Mouse (Mus musculus): ENCODE data around the gene Igsf8. TPM values are rescaled to one million over a fixed set of nuclear protein-coding genes. Genes with fewer than 3 reads are reported as not detected.

Igsf8 gene
- polyA plus RNA-seq, 1 experiment from 2014 or later = 12.8 TPM

- 80% methylated on average over 19 of the region's 19 CpGs for WGBS (ENCODE audit: insufficient replicate concordance)
- DNase-seq (no peak), ATAC-seq (no peak)
- Histone ChIP-seq H3K27ac (ENCODE audit: low read depth) (0 out of 2 replicates have a peak within 1 kb of the TSS, but pooled peaks have one; percentile 6), H3K9me3 (ENCODE audit: low read length) (no peaks in the 10 kb centered on the region), H3K9ac (replicated peaks) (no peak within 1 kb of the TSS), H3K36me3 (replicated peaks; ENCODE audit: insufficient read depth, low read length) (no peaks in the 10 kb centered on the region), H3K4me3 (ENCODE audit: low read depth, low read length) (no peak within 1 kb of the TSS), H3K4me1 (ENCODE audit: insufficient read depth) (peaks cover 4% of the 10 kb centered on the region), H3K27me3 (ENCODE audit: insufficient read depth, low read length) (no peaks in the 10 kb centered on the region), H3K4me2 (ENCODE audit: low read depth, low read length) (no peak within 1 kb of the TSS)
- no peak for TF ChIP-seq CTCF (IDR thresholded peaks at IDR 0.05; ENCODE audit: low read depth)
- TF ChIP-seq EP300 (IDR thresholded peaks at IDR 0.05; ENCODE audit: low read depth) = no peak
Measured at GRCm38 (mm10) chr1:172219451-172220406, 41.7 kb upstream of the Igsf8 start, which contains the start of gene Casq1. Gene Casq1 (minus strand): TSS chr1:172219868.

GRCm38 (mm10) chr1:172220414-172220813, 41.0 kb upstream of the Igsf8 start:
- H3K36me3 ChIP-seq (replicated peaks; ENCODE audit: insufficient read depth, low read length) = no peaks in the 10 kb centered on the region
- no peaks in the 10 kb centered on the region for H3K27me3 ChIP-seq (ENCODE audit: insufficient read depth, low read length)
- ATAC-seq (no peak), DNase-seq (no peak)
- no peak overlapping the region for H3K9ac ChIP-seq (replicated peaks)
- H3K9me3 ChIP-seq (ENCODE audit: low read length) = no peaks in the 10 kb centered on the region
- TF ChIP-seq CTCF (IDR thresholded peaks at IDR 0.05; ENCODE audit: low read depth) = no peak
- TF ChIP-seq EP300 (IDR thresholded peaks at IDR 0.05; ENCODE audit: low read depth) = no peak
- H3K4me3 ChIP-seq (ENCODE audit: low read depth, low read length) = no peak overlapping the region
- no peak overlapping the region for H3K4me2 ChIP-seq (ENCODE audit: low read depth, low read length)
- WGBS (ENCODE audit: insufficient replicate concordance) = 58% methylated on average over 10 of the region's 10 CpGs
- H3K4me1 ChIP-seq (ENCODE audit: insufficient read depth) = peaks cover 4% of the 10 kb centered on the region
- 0 out of 2 replicates have a peak overlapping the region, but pooled peaks have one; percentile 6 for H3K27ac ChIP-seq (ENCODE audit: low read depth)

- H3K27ac ChIP-seq (ENCODE audit: low read depth) = no peak overlapping the region
- H3K4me3 ChIP-seq (ENCODE audit: low read depth, low read length) = no peak overlapping the region
- DNase-seq (no peak), ATAC-seq (no peak)
- no peak overlapping the region for H3K9ac ChIP-seq (replicated peaks)
- TF ChIP-seq CTCF (IDR thresholded peaks at IDR 0.05; ENCODE audit: low read depth) (no peak), EP300 (IDR thresholded peaks at IDR 0.05; ENCODE audit: low read depth) (no peak)
- no peaks in the 10 kb centered on the region for H3K9me3 ChIP-seq (ENCODE audit: low read length)
- peaks cover 4% of the 10 kb centered on the region for H3K4me1 ChIP-seq (ENCODE audit: insufficient read depth)
- no peaks in the 10 kb centered on the region for H3K27me3 ChIP-seq (ENCODE audit: insufficient read depth, low read length)
- H3K4me2 ChIP-seq (ENCODE audit: low read depth, low read length) = no peak overlapping the region
- 72% methylated on average over 11 of the region's 11 CpGs for WGBS (ENCODE audit: insufficient replicate concordance)
- H3K36me3 ChIP-seq (replicated peaks; ENCODE audit: insufficient read depth, low read length) = no peaks in the 10 kb centered on the region
Measured at GRCm38 (mm10) chr1:172221297-172222063, 40.0 kb upstream of the Igsf8 start.

- TF ChIP-seq EP300 (IDR thresholded peaks at IDR 0.05; ENCODE audit: low read depth) (no peak), CTCF (IDR thresholded peaks at IDR 0.05; ENCODE audit: low read depth) (no peak)
- no peak for ATAC-seq
- H3K36me3 ChIP-seq (replicated peaks; ENCODE audit: insufficient read depth, low read length) = no peaks in the 10 kb centered on the region
- H3K9ac ChIP-seq (replicated peaks) = no peak overlapping the region
- H3K4me3 ChIP-seq (ENCODE audit: low read depth, low read length) = no peak overlapping the region
- no peaks in the 10 kb centered on the region for H3K27me3 ChIP-seq (ENCODE audit: insufficient read depth, low read length)
- H3K9me3 ChIP-seq (ENCODE audit: low read length) = no peaks in the 10 kb centered on the region
- H3K27ac ChIP-seq (ENCODE audit: low read depth) = no peak overlapping the region
- no peak for DNase-seq
- WGBS (ENCODE audit: insufficient replicate concordance) = 68% methylated on average over 2 of the region's 2 CpGs
- H3K4me2 ChIP-seq (ENCODE audit: low read depth, low read length) = no peak overlapping the region
- no peaks in the 10 kb centered on the region for H3K4me1 ChIP-seq (ENCODE audit: insufficient read depth)
Measured at GRCm38 (mm10) chr1:172228209-172228608, 33.2 kb upstream of the Igsf8 start.

GRCm38 (mm10) chr1:172229215-172229614, 32.2 kb upstream of the Igsf8 start:
- DNase-seq = no peak
- H3K36me3 ChIP-seq (replicated peaks; ENCODE audit: insufficient read depth, low read length) = no peaks in the 10 kb centered on the region
- 63% methylated on average over 1 of the region's 1 CpGs for WGBS (ENCODE audit: insufficient replicate concordance)
- H3K9me3 ChIP-seq (ENCODE audit: low read length) = no peaks in the 10 kb centered on the region
- H3K27me3 ChIP-seq (ENCODE audit: insufficient read depth, low read length) = no peaks in the 10 kb centered on the region
- H3K4me1 ChIP-seq (ENCODE audit: insufficient read depth) = no peaks in the 10 kb centered on the region
- no peak overlapping the region for H3K4me2 ChIP-seq (ENCODE audit: low read depth, low read length)
- H3K4me3 ChIP-seq (ENCODE audit: low read depth, low read length) = no peak overlapping the region
- no peak overlapping the region for H3K9ac ChIP-seq (replicated peaks)
- no peak overlapping the region for H3K27ac ChIP-seq (ENCODE audit: low read depth)
- no peak for ATAC-seq
- no peak for TF ChIP-seq EP300 (IDR thresholded peaks at IDR 0.05; ENCODE audit: low read depth)
- no peak for TF ChIP-seq CTCF (IDR thresholded peaks at IDR 0.05; ENCODE audit: low read depth)
